Mouse (Mus musculus) left cerebral cortex, postnatal 36 days (tissue): ENCODE results near the gene Mtap. TPM values are rescaled to one million over a fixed set of nuclear protein-coding genes. Genes with fewer than 3 reads are reported as not detected.

ENCODE experiments used
- DNase-seq, 2 experiments: peaks; one replicate each; pipeline ENCODE4 v3.0.0; 2021 to 2022; ENCODE audit warnings: low spot score in 2 of 2, mixed read lengths in 1 of 2
- intact Hi-C: fragments of 180-260 bp; cut with DNase I; formaldehyde crosslinking; loops from one replicate; pipeline ENCODE4 v1.15.1; 2025
- total RNA-seq, 2 experiments: library from RNA; stranded (reverse); gene quantifications; 2 replicates each; pipeline ENCODE4 v1.2.3; 2021

Gene Mtap
- total RNA-seq, 2 experiments from 2014 or later = 8.8 to 9.4 TPM

GRCm38 (mm10) chr4:89182486-89182885, 45.6 kb downstream of the Mtap start:
- intact Hi-C loops = no loop called here
- no peak for DNase-seq

GRCm38 (mm10) chr4:89195481-89195880, 58.6 kb downstream of the Mtap start:
- intact Hi-C loops = no loop called here

GRCm38 (mm10) chr4:89197128-89197527, 60.2 kb downstream of the Mtap start:
- no peak for DNase-seq
- intact Hi-C loops = no loop called here

More at GRCm38 (mm10) chr4:89195481-89195880, 58.6 kb downstream of the Mtap start:
- DNase-seq = no peak

GRCm38 (mm10) chr4:89200806-89201205, 63.9 kb downstream of the Mtap start:
- intact Hi-C loops = no loop called here
- no peak for DNase-seq

- no peak for DNase-seq
- intact Hi-C loops = no loop called here
Observed at GRCm38 (mm10) chr4:89209310-89209709, 72.4 kb downstream of the Mtap start.

GRCm38 (mm10) chr4:89210314-89210713, 73.4 kb downstream of the Mtap start:
- intact Hi-C loops = no loop called here
- no peak for DNase-seq

- intact Hi-C loops = no loop called here
- DNase-seq = no peak
Observed at GRCm38 (mm10) chr4:89212178-89212577, 75.3 kb downstream of the Mtap start.

Other genes with a start within 250 kb of the Mtap start
- gene Cdkn2a, start 157.5 kb downstream of the Mtap start, total RNA-seq = under 1 TPM in 1 of 2 experiments, not detected in 1; 0.37 TPM
- 1 to 10 TPM; 1.2 to 1.7 TPM for gene Cdkn2b, start 173.9 kb downstream of the Mtap start, total RNA-seq